Mouse (Mus musculus) myocyte (in vitro differentiated cells): ENCODE measurements at regions not wholly inside any gene's neighbourhood (a gene's known extent, or its start where the extent isn't known, plus 50 kb on each side); places are given as distances from the start of the nearest gene placed in this dataset.

ENCODE experiments used
- H3K27me3 ChIP-seq: one replicate; pipeline ENCODE4 v1.6.1; 2011; ENCODE audit not compliant: control insufficient read depth, insufficient read depth, insufficient read length
- H3K36me3 ChIP-seq: one replicate; pipeline ENCODE4 v1.6.1; 2011; ENCODE audit not compliant: control insufficient read depth, insufficient read depth
- H3K4me2 ChIP-seq: one replicate; pipeline ENCODE4 v1.6.1; 2011; ENCODE audit warnings: low read depth, control low read depth
- H3K4me3 ChIP-seq: one replicate; pipeline ENCODE4 v1.5.1; 2011; ENCODE audit warnings: mild to moderate bottlenecking, control low read depth, moderate library complexity
- H3K79me2 ChIP-seq: one replicate; pipeline ENCODE4 v1.6.1; 2011; ENCODE audit not compliant: control insufficient read depth, insufficient read depth
- H3ac ChIP-seq: one replicate; pipeline ENCODE4 v1.6.1; 2011; ENCODE audit not compliant: control insufficient read depth, insufficient read length
- CEBPB ChIP-seq: IDR thresholded peaks from 2 replicates; pipeline ENCODE4 v1.6.1; 2011; ENCODE audit warnings: mild to moderate bottlenecking, moderate library complexity; ENCODE audit not compliant: poor library complexity, insufficient read depth, severe bottlenecking
- E2F4 ChIP-seq: IDR thresholded peaks from one replicate; pipeline ENCODE4 v1.6.1; 2011; ENCODE audit warnings: mild to moderate bottlenecking, control low read depth, moderate library complexity; ENCODE audit not compliant: insufficient read depth
- MAX ChIP-seq: IDR thresholded peaks from one replicate; pipeline ENCODE4 v1.6.1; 2011; ENCODE audit warnings: low read depth, mild to moderate bottlenecking, control low read depth
- MYOD1 ChIP-seq, 3 experiments: IDR thresholded peaks; one replicate each; pipeline ENCODE4 v1.6.1; 2011; ENCODE audit warnings: control low read depth in 2 of 3, low read depth in 2 of 3, mild to moderate bottlenecking in 2 of 3, moderate library complexity in 1 of 3; ENCODE audit not compliant: insufficient read length in 2 of 3, control insufficient read depth in 1 of 3
- MYOG ChIP-seq, 3 experiments: IDR thresholded peaks; one replicate each; pipeline ENCODE4 v1.6.1; 2011; ENCODE audit warnings: control low read depth in 2 of 3, low read depth in 2 of 3, mild to moderate bottlenecking in 2 of 3; ENCODE audit not compliant: insufficient read length in 2 of 3, control insufficient read depth in 1 of 3, insufficient read depth in 1 of 3
- POLR2A ChIP-seq: IDR thresholded peaks from one replicate; pipeline ENCODE4 v1.6.1; 2011; ENCODE audit warnings: low read depth, mild to moderate bottlenecking, control low read depth, moderate library complexity; ENCODE audit not compliant: insufficient read length
- POLR2AphosphoS2 ChIP-seq: IDR thresholded peaks from one replicate; pipeline ENCODE4 v1.6.1; 2011; ENCODE audit warnings: low read depth, control low read depth; ENCODE audit not compliant: insufficient read length
- REST ChIP-seq: IDR thresholded peaks from one replicate; pipeline ENCODE4 v1.6.1; 2011; ENCODE audit warnings: mild to moderate bottlenecking, control low read depth, moderate library complexity; ENCODE audit not compliant: insufficient read depth, insufficient read length
- SRF ChIP-seq: IDR thresholded peaks from one replicate; pipeline ENCODE4 v1.6.1; 2011; ENCODE audit warnings: low read depth; ENCODE audit not compliant: control insufficient read depth, insufficient read length
- TCF12 ChIP-seq: IDR thresholded peaks from one replicate; pipeline ENCODE4 v1.6.1; 2011; ENCODE audit warnings: mild to moderate bottlenecking, control low read depth; ENCODE audit not compliant: poor library complexity, insufficient read depth, severe bottlenecking
- TCF3 ChIP-seq: IDR thresholded peaks from one replicate; pipeline ENCODE4 v1.6.1; 2011; ENCODE audit warnings: low read depth, control low read depth; ENCODE audit not compliant: insufficient read length
- USF1 ChIP-seq: IDR thresholded peaks from one replicate; pipeline ENCODE4 v1.6.1; 2011; ENCODE audit warnings: low read depth, mild to moderate bottlenecking, control low read depth, moderate library complexity

DNA sequence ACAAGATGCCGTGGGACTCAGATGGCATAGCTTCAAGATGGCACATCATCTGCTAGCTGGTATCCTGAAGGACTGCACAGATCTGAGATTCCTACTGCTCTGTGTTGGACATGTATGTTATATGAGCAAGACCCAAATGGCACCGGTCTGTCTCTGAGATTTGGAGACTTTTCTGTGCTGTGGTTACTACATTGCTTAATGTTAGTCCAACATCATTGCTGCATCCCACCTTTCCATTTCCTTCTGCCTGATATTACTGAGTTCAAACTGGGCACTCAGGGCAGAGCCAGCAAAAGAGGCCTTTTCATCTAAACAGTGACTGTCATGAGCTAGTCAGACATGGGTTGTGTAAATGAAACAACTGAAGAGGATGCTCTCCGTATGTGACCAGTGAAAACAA is 383.3 kb downstream of the Rps24 start:
- no peak for TF ChIP-seq E2F4
- no peak for TF ChIP-seq REST
- TF ChIP-seq MYOG (IDR thresholded peaks at IDR 0.05; ENCODE audit: control insufficient read depth in 1 of 3, insufficient read depth in 1 of 3, insufficient read length in 2 of 3, low read depth in 2 of 3): no peak
- no peak for TF ChIP-seq POLR2AphosphoS2
- no peak for TF ChIP-seq USF1
- no peak for TF ChIP-seq CEBPB
- TF ChIP-seq TCF12: no peak
- TF ChIP-seq MYOD1 (IDR thresholded peaks at IDR 0.05; ENCODE audit: control insufficient read depth in 1 of 3, insufficient read length in 2 of 3, low read depth in 2 of 3): no peak
- no peak for TF ChIP-seq MAX
- TF ChIP-seq POLR2A: no peak
- no peak for TF ChIP-seq SRF
- no peak for TF ChIP-seq TCF3
- H3K79me2 ChIP-seq: no peaks in the 10 kb centered on the region
- H3K4me3 ChIP-seq: no peak overlapping the region
- no peak overlapping the region for H3K4me2 ChIP-seq
- no peak overlapping the region for H3ac ChIP-seq
- no peaks in the 10 kb centered on the region for H3K36me3 ChIP-seq
- H3K27me3 ChIP-seq: peaks cover 32% of the 10 kb centered on the region

DNA sequence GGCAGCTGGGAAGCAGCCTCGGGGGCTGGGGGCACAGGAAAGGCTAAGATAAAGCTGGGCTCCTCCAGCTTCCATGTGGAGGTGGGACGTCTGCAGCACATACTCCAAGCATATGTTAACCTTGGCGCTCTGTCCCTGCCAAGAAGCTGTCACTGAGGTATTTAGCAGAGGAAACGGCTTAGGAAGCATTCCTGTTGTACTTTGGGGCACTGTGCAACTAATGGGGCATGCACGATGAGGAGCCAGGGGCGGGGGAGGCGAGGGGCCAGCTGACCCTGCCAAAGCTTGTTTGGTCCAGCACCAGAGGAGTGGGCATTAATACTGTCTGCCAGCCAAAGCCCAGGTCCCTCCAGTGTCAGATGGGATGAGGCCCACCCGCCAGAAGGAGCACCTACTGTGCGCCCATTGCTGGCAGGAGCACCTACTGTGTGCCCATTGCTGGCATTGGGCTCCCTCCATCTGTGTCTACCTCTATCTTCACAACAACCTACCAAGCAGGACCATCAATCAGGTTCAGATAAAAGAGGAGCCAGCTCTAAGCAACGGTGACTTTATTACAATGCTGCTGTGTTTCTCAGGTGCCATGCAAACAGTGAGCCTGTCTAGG is 384.6 kb downstream of the Rps24 start:
- TF ChIP-seq POLR2AphosphoS2 (no peak), E2F4 (no peak), USF1 (no peak), CEBPB (no peak), MYOG (IDR thresholded peaks at IDR 0.05; ENCODE audit: control insufficient read depth in 1 of 3, insufficient read depth in 1 of 3, insufficient read length in 2 of 3, low read depth in 2 of 3) (no peak), TCF12 (no peak), MAX (no peak), SRF (no peak), TCF3 (no peak)
- Histone ChIP-seq H3K4me2 (no peak overlapping the region), H3K27me3 (peaks cover 26% of the 10 kb centered on the region), H3K36me3 (no peaks in the 10 kb centered on the region), H3K4me3 (no peak overlapping the region), H3K79me2 (no peaks in the 10 kb centered on the region), H3ac (no peak overlapping the region)

DNA sequence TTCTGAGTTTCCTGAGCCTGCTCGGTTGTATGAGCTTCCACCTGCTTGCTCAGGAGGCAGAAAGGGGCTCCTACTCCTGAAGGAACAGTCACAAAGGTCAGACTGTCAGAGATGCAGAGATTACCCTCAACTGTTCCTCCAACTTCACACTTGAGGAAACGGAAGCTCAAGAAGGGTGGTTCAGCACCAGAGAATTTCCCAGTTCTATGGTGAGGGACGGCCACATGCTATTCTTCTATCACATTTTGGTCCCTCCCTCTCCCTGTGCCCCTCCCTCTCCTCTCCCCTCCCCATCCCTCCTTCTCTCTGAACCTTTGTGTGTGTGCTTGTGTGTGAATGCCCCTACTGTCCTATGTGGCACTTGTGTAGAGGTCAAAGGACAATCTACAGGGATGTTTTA is 386.0 kb downstream of the Rps24 start:
- H3K4me3 ChIP-seq: no peak overlapping the region
- no peak for TF ChIP-seq USF1
- no peak overlapping the region for H3K4me2 ChIP-seq
- no peak overlapping the region for H3ac ChIP-seq
- no peaks in the 10 kb centered on the region for H3K36me3 ChIP-seq
- H3K27me3 ChIP-seq: peaks cover 16% of the 10 kb centered on the region
- H3K79me2 ChIP-seq: no peaks in the 10 kb centered on the region

DNA sequence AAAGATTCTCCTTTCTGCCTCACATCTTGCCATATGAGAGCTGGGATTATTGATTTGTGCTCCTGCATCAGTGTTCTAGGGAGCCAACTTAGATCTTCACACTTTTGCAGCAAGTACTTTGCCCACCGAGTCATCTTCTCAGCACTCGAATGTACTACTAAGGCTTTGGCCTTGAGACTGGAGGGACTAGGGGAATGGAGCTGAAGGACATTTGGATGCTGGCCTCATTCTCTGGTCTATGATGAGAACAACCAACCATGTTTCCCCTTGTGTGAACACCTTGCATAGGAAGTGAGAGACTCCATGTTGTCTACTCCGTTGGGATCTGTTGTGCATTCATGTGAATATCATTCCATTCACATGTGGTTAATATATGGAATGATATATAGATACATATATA is 386.5 kb downstream of the Rps24 start:
- H3K4me3 ChIP-seq: no peak overlapping the region
- no peaks in the 10 kb centered on the region for H3K79me2 ChIP-seq
- no peak for TF ChIP-seq TCF12
- TF ChIP-seq CEBPB: no peak
- no peak for TF ChIP-seq POLR2AphosphoS2
- no peak for TF ChIP-seq USF1
- TF ChIP-seq MAX: no peak
- TF ChIP-seq SRF: no peak
- TF ChIP-seq POLR2A: no peak
- TF ChIP-seq REST: no peak
- TF ChIP-seq E2F4: no peak

DNA sequence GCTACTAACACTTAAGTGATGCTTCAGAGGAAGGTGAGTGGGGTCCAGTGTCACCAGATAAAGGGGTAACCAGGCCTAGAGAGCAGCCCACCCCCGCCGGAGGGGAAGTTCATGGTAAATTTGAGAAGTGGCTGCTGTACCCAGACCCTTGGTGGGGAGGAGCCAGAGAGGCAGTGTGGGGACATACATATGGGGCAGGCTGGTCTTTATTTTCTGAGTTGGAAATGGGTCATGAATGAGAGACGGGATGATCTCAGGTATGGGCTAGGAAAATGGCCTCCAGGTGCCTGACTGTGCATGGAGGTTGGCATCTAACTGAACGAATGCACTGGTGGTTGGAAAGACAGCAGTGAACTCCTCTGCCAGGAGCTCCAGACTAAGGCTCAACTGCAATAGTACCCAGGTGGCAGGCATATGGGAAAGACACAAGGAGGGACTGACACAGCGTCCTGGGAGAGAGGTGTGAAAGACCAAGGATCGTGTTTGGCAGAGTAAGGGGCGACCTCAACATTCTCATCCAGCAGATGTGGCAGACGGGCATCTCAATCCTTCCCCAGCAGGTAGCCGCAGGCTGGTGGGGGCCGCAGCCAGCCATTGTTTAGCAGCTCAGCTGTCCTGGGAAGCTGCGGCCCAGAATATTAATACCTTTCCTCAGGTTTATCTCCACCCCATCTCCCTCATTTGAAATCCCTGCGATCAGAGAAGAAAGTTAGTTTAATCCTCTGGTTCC is 387.7 kb downstream of the Rps24 start:
- H3K27me3 ChIP-seq: peaks cover 21% of the 10 kb centered on the region
- H3K4me3 ChIP-seq: no peak overlapping the region
- no peaks in the 10 kb centered on the region for H3K79me2 ChIP-seq
- H3K4me2 ChIP-seq: no peak overlapping the region
- no peak overlapping the region for H3ac ChIP-seq
- TF ChIP-seq MYOD1 (IDR thresholded peaks at IDR 0.05; ENCODE audit: control insufficient read depth in 1 of 3, insufficient read length in 2 of 3, low read depth in 2 of 3) (no peak), USF1 (no peak), CEBPB (no peak), POLR2AphosphoS2 (no peak), MYOG (IDR thresholded peaks at IDR 0.05; ENCODE audit: control insufficient read depth in 1 of 3, insufficient read depth in 1 of 3, insufficient read length in 2 of 3, low read depth in 2 of 3) (no peak), MAX (no peak), TCF12 (no peak), POLR2A (no peak), REST (no peak), SRF (no peak), E2F4 (no peak), TCF3 (no peak)
- no peaks in the 10 kb centered on the region for H3K36me3 ChIP-seq

More for the DNA sequence above, 386.5 kb downstream of the Rps24 start:
- Histone ChIP-seq H3K27me3 (peaks cover 18% of the 10 kb centered on the region), H3K4me2 (no peak overlapping the region), H3K36me3 (no peaks in the 10 kb centered on the region), H3ac (no peak overlapping the region)
